Mouse (Mus musculus): Measurements from ENCODE around the gene Vmn1r100. TPM values are rescaled to one million over a fixed set of nuclear protein-coding genes. Genes with fewer than 3 reads are reported as not detected.
"Not testable (repeated sequence)": the region's sequence is repeated elsewhere in the genome, so short reads cannot be mapped to it uniquely, and the experiment has no call there.

The Vmn1r100 gene
- total RNA-seq (2021) (not detected), polyA plus RNA-seq (2012; rRNA removed) (not detected in 2 replicates)
- long read RNA-seq = 0 reads

DNA sequence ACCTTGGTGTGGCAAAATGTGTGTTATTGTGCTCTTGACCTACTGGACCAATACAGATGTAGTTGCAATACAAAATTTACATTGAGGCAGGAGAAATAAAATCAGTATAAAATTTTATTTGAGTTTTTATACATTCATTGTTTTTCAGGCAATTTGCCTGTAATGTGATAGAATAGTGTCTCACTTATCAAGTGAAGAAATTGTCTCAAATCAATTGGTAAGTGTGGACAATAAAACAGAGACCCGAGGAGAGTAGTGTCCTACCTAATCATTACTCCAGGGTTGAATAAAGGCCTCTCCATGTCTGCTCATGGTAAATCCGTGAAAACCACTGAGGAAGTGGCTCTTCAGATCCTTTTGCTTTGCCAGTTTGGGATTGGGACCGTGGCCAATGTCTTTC is at the start of gene Vmn1r100:
Gene Vmn1r100, plus strand, starts transcription at position 301 of the 400 bp plus-strand sequence.
- not testable (repeated sequence) for DNase-seq

- not testable (repeated sequence) for DNase-seq
Observed at GRCm38 (mm10) chr7:20375310-20375709, 42.4 kb upstream of the Vmn1r100 start, which contains the start of gene Gm5728. Gm5728 (minus strand) TSS chr7:20375410.

- DNase-seq = not testable (repeated sequence)
Observed at GRCm38 (mm10) chr7:20442493-20442892, 24.8 kb downstream of the Vmn1r100 start, which contains the start of gene Vmn1r101. Vmn1r101 (minus strand) TSS chr7:20442593.

Other genes starting within 250 kb of the Vmn1r100 start
- not detected for gene Vmn1r94, start 249.6 kb upstream of the Vmn1r100 start, total RNA-seq (2021)
- not detected in 2 replicates for gene Vmn1r94, start 249.6 kb upstream of the Vmn1r100 start, polyA plus RNA-seq (2012; rRNA removed)
- not detected for gene Vmn1r95, start 224.2 kb upstream of the Vmn1r100 start, total RNA-seq (2021)
- gene Vmn1r95, start 224.2 kb upstream of the Vmn1r100 start, polyA plus RNA-seq (2012; rRNA removed) = not detected in 2 replicates
- gene Gm6164, start 212.3 kb upstream of the Vmn1r100 start, total RNA-seq (2021) = not detected
- not detected in 2 replicates for gene Gm6164, start 212.3 kb upstream of the Vmn1r100 start, polyA plus RNA-seq (2012; rRNA removed)
- gene Gm4498, start 184.1 kb upstream of the Vmn1r100 start, total RNA-seq (2021) = not detected
- gene Gm4498, start 184.1 kb upstream of the Vmn1r100 start, polyA plus RNA-seq (2012; rRNA removed) = not detected in 2 replicates
- gene Gm5890, start 155.1 kb upstream of the Vmn1r100 start, total RNA-seq (2021) = not detected
- gene Gm5890, start 155.1 kb upstream of the Vmn1r100 start, polyA plus RNA-seq (2012; rRNA removed) = not detected in 2 replicates
- gene Gm4133, start 83.9 kb upstream of the Vmn1r100 start, total RNA-seq (2021) = not detected
- gene Gm4133, start 83.9 kb upstream of the Vmn1r100 start, polyA plus RNA-seq (2012; rRNA removed) = not detected in 2 replicates
- gene Gm5728, start 42.5 kb upstream of the Vmn1r100 start, total RNA-seq (2021) = not detected
- not detected in 2 replicates for gene Gm5728, start 42.5 kb upstream of the Vmn1r100 start, polyA plus RNA-seq (2012; rRNA removed)
- not detected for gene Vmn1r101, start 24.7 kb downstream of the Vmn1r100 start, total RNA-seq (2021)
- not detected in 2 replicates for gene Vmn1r101, start 24.7 kb downstream of the Vmn1r100 start, polyA plus RNA-seq (2012; rRNA removed)
- gene Gm10670, start 57.0 kb downstream of the Vmn1r100 start, total RNA-seq (2021) = not detected
- not detected in 2 replicates for gene Gm10670, start 57.0 kb downstream of the Vmn1r100 start, polyA plus RNA-seq (2012; rRNA removed)
- gene Vmn1r103, start 92.6 kb downstream of the Vmn1r100 start, total RNA-seq (2021) = not detected
- not detected in 2 replicates for gene Vmn1r103, start 92.6 kb downstream of the Vmn1r100 start, polyA plus RNA-seq (2012; rRNA removed)
- not detected for gene Vmn1r104, start 115.9 kb downstream of the Vmn1r100 start, total RNA-seq (2021)
- not detected in 2 replicates for gene Vmn1r104, start 115.9 kb downstream of the Vmn1r100 start, polyA plus RNA-seq (2012; rRNA removed)
- not detected for gene Gm5726, start 127.8 kb downstream of the Vmn1r100 start, total RNA-seq (2021)
- gene Gm5726, start 127.8 kb downstream of the Vmn1r100 start, polyA plus RNA-seq (2012; rRNA removed) = not detected in 2 replicates
- not detected for gene Gm4141, start 158.3 kb downstream of the Vmn1r100 start, total RNA-seq (2021)
- not detected in 2 replicates for gene Gm4141, start 158.3 kb downstream of the Vmn1r100 start, polyA plus RNA-seq (2012; rRNA removed)
- not detected for gene Gm4513, start 181.1 kb downstream of the Vmn1r100 start, total RNA-seq (2021)
- not detected in 2 replicates for gene Gm4513, start 181.1 kb downstream of the Vmn1r100 start, polyA plus RNA-seq (2012; rRNA removed)